Mouse (Mus musculus): Measurements from ENCODE around the gene Cd300a. TPM values are rescaled to one million over a fixed set of nuclear protein-coding genes. Genes with fewer than 3 reads are reported as not detected.

Gene Cd300a
- polyA plus RNA-seq, 1 experiment from 2014 or later, result 2.2 TPM

- Histone ChIP-seq H3K27ac (ENCODE audit: low read length) (peak overlapping the region; percentile 66), H3K9ac (replicated peaks; ENCODE audit: low read length) (peak overlapping the region; percentile 32)
Observed at GRCm38 (mm10) chr11:114865999-114866398, 23.8 kb upstream of the Cd300a start.

GRCm38 (mm10) chr11:114866486-114867360 lies 23.1 kb upstream of the Cd300a start:
- no peaks in the 10 kb centered on the region for H3K9me3 ChIP-seq (ENCODE audit: low read length)
- peak overlapping the region; percentile 66 for H3K27ac ChIP-seq (ENCODE audit: low read length)
- peak overlapping the region; percentile 2 for H3K4me2 ChIP-seq (replicated peaks; ENCODE audit: low read depth, low read length)
- peak; percentile 72 for ATAC-seq (ENCODE audit: low FRiP score, low TSS enrichment)
- no peaks in the 10 kb centered on the region for H3K27me3 ChIP-seq (ENCODE audit: insufficient read depth, low read length)
- H3K36me3 ChIP-seq (ENCODE audit: insufficient read depth, low read length), result peaks cover 53% of the 10 kb centered on the region
- 14% methylated on average over 10 of the region's 10 CpGs for WGBS
- H3K9ac ChIP-seq (replicated peaks; ENCODE audit: low read length), result peak overlapping the region; percentile 32
- no peak overlapping the region for H3K4me3 ChIP-seq (ENCODE audit: low read length)
- peaks cover 37% of the 10 kb centered on the region for H3K4me1 ChIP-seq (ENCODE audit: insufficient read depth, low read length)

More at GRCm38 (mm10) chr11:114865999-114866398, 23.8 kb upstream of the Cd300a start:
- H3K36me3 ChIP-seq (ENCODE audit: insufficient read depth, low read length), result peaks cover 46% of the 10 kb centered on the region
- 58% methylated on average over 5 of the region's 5 CpGs for WGBS
- no peaks in the 10 kb centered on the region for H3K9me3 ChIP-seq (ENCODE audit: low read length)
- no peak overlapping the region; the same call in 1 of the 2 replicates for H3K4me2 ChIP-seq (replicated peaks; ENCODE audit: low read depth, low read length)
- ATAC-seq (ENCODE audit: low FRiP score, low TSS enrichment), result 0 out of 2 replicates have a peak, but pooled peaks have one; percentile 12
- H3K4me3 ChIP-seq (ENCODE audit: low read length), result no peak overlapping the region
- H3K4me1 ChIP-seq (ENCODE audit: insufficient read depth, low read length), result peaks cover 37% of the 10 kb centered on the region
- H3K27me3 ChIP-seq (ENCODE audit: insufficient read depth, low read length), result no peaks in the 10 kb centered on the region

DNA sequence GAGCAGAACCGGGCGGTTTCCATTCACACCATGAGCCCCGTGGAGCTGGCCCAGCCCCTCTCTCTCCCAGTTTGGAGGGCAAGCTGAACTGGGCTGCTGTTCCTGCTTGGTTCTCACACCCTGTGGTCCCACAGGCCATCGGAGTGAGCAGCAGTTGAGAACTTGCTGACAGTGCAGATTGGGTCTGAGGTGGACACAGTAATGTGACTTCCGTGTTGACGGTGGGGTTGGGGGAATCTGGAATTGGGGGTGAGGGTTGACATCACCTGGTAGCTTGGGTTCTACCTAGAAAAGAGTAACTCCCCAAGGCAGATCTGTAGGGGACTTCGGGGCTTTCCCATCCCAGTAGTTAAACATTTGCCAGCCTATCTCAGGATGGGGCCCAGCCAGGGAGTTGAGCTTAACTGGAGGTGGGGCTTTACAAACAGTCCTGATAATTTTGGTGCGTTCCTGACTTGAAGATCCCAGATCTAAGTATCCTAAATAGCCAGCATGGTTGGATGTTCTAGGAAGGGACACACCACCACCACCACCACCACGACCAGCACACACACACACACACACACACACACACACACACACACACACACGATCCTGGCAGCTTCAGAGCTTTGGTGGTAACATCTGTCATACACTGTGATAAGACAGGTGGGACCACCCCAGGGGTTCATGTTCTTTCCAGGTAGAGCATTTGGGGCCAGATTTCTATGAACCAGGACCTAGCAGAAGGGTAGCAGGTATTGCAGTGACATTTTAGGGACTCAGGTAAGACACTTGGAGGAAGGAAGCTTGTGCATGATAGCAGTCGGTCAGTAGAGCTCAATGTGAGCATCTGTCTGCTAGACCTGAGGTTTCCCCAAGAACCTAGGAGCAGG lies 22.2 kb upstream of the Cd300a start:
- peaks cover 40% of the 10 kb centered on the region for H3K4me1 ChIP-seq (ENCODE audit: insufficient read depth, low read length)
- H3K4me2 ChIP-seq (replicated peaks; ENCODE audit: low read depth, low read length), result peak overlapping the region; percentile 2; the same call in 1 of the 2 replicates
- WGBS, result 38% methylated on average over 11 of the region's 11 CpGs
- no peaks in the 10 kb centered on the region for H3K27me3 ChIP-seq (ENCODE audit: insufficient read depth, low read length)
- no peak overlapping the region for H3K4me3 ChIP-seq (ENCODE audit: low read length)
- no peak overlapping the region; the same call in 1 of the 2 replicates for H3K9ac ChIP-seq (replicated peaks; ENCODE audit: low read length)
- peak overlapping the region; percentile 66 for H3K27ac ChIP-seq (ENCODE audit: low read length)
- peaks cover 56% of the 10 kb centered on the region for H3K36me3 ChIP-seq (ENCODE audit: insufficient read depth, low read length)
- ATAC-seq (ENCODE audit: low FRiP score, low TSS enrichment), result peak; percentile 29
- no peaks in the 10 kb centered on the region for H3K9me3 ChIP-seq (ENCODE audit: low read length)

GRCm38 (mm10) chr11:114868280-114868679 lies 21.6 kb upstream of the Cd300a start:
- Histone ChIP-seq H3K9me3 (ENCODE audit: low read length) (no peaks in the 10 kb centered on the region), H3K9ac (replicated peaks; ENCODE audit: low read length) (no peak overlapping the region), H3K4me2 (replicated peaks; ENCODE audit: low read depth, low read length) (no peak overlapping the region), H3K27ac (ENCODE audit: low read length) (peak overlapping the region; percentile 51; the same call in 1 of the 2 replicates), H3K36me3 (ENCODE audit: insufficient read depth, low read length) (peaks cover 57% of the 10 kb centered on the region), H3K4me3 (ENCODE audit: low read length) (no peak overlapping the region), H3K27me3 (ENCODE audit: insufficient read depth, low read length) (no peaks in the 10 kb centered on the region), H3K4me1 (ENCODE audit: insufficient read depth, low read length) (peaks cover 47% of the 10 kb centered on the region)
- 83% methylated on average over 12 of the region's 12 CpGs for WGBS
- ATAC-seq (ENCODE audit: low FRiP score, low TSS enrichment), result no peak

- 87% methylated on average over 1 of the region's 1 CpGs for WGBS
Observed at GRCm38 (mm10) chr11:114869787-114870186, 20.1 kb upstream of the Cd300a start.

GRCm38 (mm10) chr11:114871540-114871939 lies 18.3 kb upstream of the Cd300a start:
- no peak overlapping the region for H3K9ac ChIP-seq (replicated peaks; ENCODE audit: low read length)
- no peak overlapping the region for H3K27ac ChIP-seq (ENCODE audit: low read length)
- no peak for ATAC-seq (ENCODE audit: low FRiP score, low TSS enrichment)
- peaks cover 58% of the 10 kb centered on the region for H3K4me1 ChIP-seq (ENCODE audit: insufficient read depth, low read length)
- WGBS, result 85% methylated on average over 2 of the region's 2 CpGs
- H3K4me2 ChIP-seq (replicated peaks; ENCODE audit: low read depth, low read length), result no peak overlapping the region
- H3K27me3 ChIP-seq (ENCODE audit: insufficient read depth, low read length), result no peaks in the 10 kb centered on the region
- H3K4me3 ChIP-seq (ENCODE audit: low read length), result no peak overlapping the region
- no peaks in the 10 kb centered on the region for H3K9me3 ChIP-seq (ENCODE audit: low read length)
- peaks cover 43% of the 10 kb centered on the region for H3K36me3 ChIP-seq (ENCODE audit: insufficient read depth, low read length)

More at GRCm38 (mm10) chr11:114869787-114870186, 20.1 kb upstream of the Cd300a start:
- H3K9ac ChIP-seq (replicated peaks; ENCODE audit: low read length), result no peak overlapping the region
- peaks cover 58% of the 10 kb centered on the region for H3K4me1 ChIP-seq (ENCODE audit: insufficient read depth, low read length)
- no peaks in the 10 kb centered on the region for H3K27me3 ChIP-seq (ENCODE audit: insufficient read depth, low read length)
- H3K4me3 ChIP-seq (ENCODE audit: low read length), result no peak overlapping the region
- H3K4me2 ChIP-seq (replicated peaks; ENCODE audit: low read depth, low read length), result no peak overlapping the region
- H3K9me3 ChIP-seq (ENCODE audit: low read length), result no peaks in the 10 kb centered on the region
- no peak overlapping the region for H3K27ac ChIP-seq (ENCODE audit: low read length)
- H3K36me3 ChIP-seq (ENCODE audit: insufficient read depth, low read length), result peaks cover 45% of the 10 kb centered on the region
- no peak for ATAC-seq (ENCODE audit: low FRiP score, low TSS enrichment)

GRCm38 (mm10) chr11:114873022-114873817 lies 16.6 kb upstream of the Cd300a start:
- 17% methylated on average over 6 of the region's 6 CpGs for WGBS
- no peak overlapping the region for H3K4me3 ChIP-seq (ENCODE audit: low read length)
- H3K27me3 ChIP-seq (ENCODE audit: insufficient read depth, low read length), result no peaks in the 10 kb centered on the region
- H3K9ac ChIP-seq (replicated peaks; ENCODE audit: low read length), result peak overlapping the region; percentile 52; the same call in 1 of the 2 replicates
- H3K4me1 ChIP-seq (ENCODE audit: insufficient read depth, low read length), result peaks cover 48% of the 10 kb centered on the region
- H3K36me3 ChIP-seq (ENCODE audit: insufficient read depth, low read length), result peaks cover 39% of the 10 kb centered on the region
- no peaks in the 10 kb centered on the region for H3K9me3 ChIP-seq (ENCODE audit: low read length)
- no peak overlapping the region for H3K4me2 ChIP-seq (replicated peaks; ENCODE audit: low read depth, low read length)
- no peak for ATAC-seq (ENCODE audit: low FRiP score, low TSS enrichment)
- H3K27ac ChIP-seq (ENCODE audit: low read length), result peak overlapping the region; percentile 76

GRCm38 (mm10) chr11:114874226-114875145 lies 15.4 kb upstream of the Cd300a start:
- Histone ChIP-seq H3K9me3 (ENCODE audit: low read length) (no peaks in the 10 kb centered on the region), H3K27ac (ENCODE audit: low read length) (peak overlapping the region; percentile 76), H3K27me3 (ENCODE audit: insufficient read depth, low read length) (no peaks in the 10 kb centered on the region), H3K4me3 (ENCODE audit: low read length) (no peak overlapping the region), H3K4me1 (ENCODE audit: insufficient read depth, low read length) (peaks cover 48% of the 10 kb centered on the region), H3K36me3 (ENCODE audit: insufficient read depth, low read length) (peaks cover 28% of the 10 kb centered on the region), H3K4me2 (replicated peaks; ENCODE audit: low read depth, low read length) (no peak overlapping the region), H3K9ac (replicated peaks; ENCODE audit: low read length) (peak overlapping the region; percentile 40)
- 50% methylated on average over 9 of the region's 9 CpGs for WGBS
- ATAC-seq (ENCODE audit: low FRiP score, low TSS enrichment), result no peak

Data from kidney, embryonic 16.5 days (tissue).